Mouse (Mus musculus) brain, embryonic 14.5 days (tissue): ENCODE measurements around the gene Trio.

Source experiments
- CTCF ChIP-seq: fragments of 200-500 bp; IDR thresholded peaks from 2 replicates; pipeline ENCODE4 v1.5.1; 2012; ENCODE audit warnings: inconsistent platforms, mild to moderate bottlenecking, moderate library complexity, borderline replicate concordance; ENCODE audit not compliant: insufficient read depth, insufficient read length; ENCODE audit errors: extremely low read depth
- POLR2A ChIP-seq: fragments of 200-500 bp; IDR thresholded peaks from 2 replicates; pipeline ENCODE4 v1.6.1; 2012; ENCODE audit warnings: mild to moderate bottlenecking, inconsistent platforms, borderline replicate concordance; ENCODE audit not compliant: poor library complexity, insufficient read depth, insufficient read length, severe bottlenecking; ENCODE audit errors: extremely low read depth

- no peak for TF ChIP-seq CTCF
- no peak for TF ChIP-seq POLR2A
Observed at GRCm38 (mm10) chr15:27907649-27908048, 118.0 kb downstream of the Trio start.
